8 mouse cellular contexts compared by ENCODE assay signal in the genomic region with DNA sequence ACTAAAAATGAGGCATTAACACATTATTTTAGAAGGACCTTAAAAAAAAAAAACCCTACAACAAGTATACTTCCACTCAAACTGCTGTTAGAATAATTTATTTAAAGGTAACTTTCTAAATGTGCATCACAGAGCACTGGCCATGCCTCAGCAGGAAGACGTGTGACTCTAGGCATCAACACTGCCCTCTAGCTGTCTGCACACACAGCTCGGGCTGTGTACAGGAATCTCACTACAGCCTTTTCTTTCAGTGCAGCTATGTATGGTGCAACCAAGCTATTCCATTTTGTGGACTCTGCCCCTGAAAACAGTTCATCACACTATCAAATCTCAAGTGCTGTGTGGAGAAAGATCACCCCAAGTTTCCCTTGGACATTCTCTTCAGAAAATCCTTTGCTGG. TPM values are rescaled to one million over a fixed set of nuclear protein-coding genes. Genes with fewer than 3 reads are reported as not detected.
DNase-seq lines count a peak whose midpoint lies in the region; ATAC-seq lines count a peak whose summit lies in the region.

No protein-coding gene starts in this region.

- H3K9ac ChIP-seq in liver, embryonic 12.5 days = no peak overlapping the region
- no peak overlapping the region for H3K9ac ChIP-seq in stomach, embryonic 14.5 days (replicated peaks; ENCODE audit: low read depth, low read length)

- H3K4me1 ChIP-seq in liver, embryonic 12.5 days = peaks cover 11% of the 10 kb centered on the region
- no peaks in the 10 kb centered on the region for H3K4me1 ChIP-seq in stomach, embryonic 14.5 days (ENCODE audit: control insufficient read depth, insufficient read depth, low read length)

- peaks cover 70% of the 10 kb centered on the region for H3K36me3 ChIP-seq in liver, embryonic 12.5 days
- H3K36me3 ChIP-seq in stomach, embryonic 14.5 days (ENCODE audit: control insufficient read depth, insufficient read depth, low read length) = peaks cover 36% of the 10 kb centered on the region

- no peaks in the 10 kb centered on the region for H3K9me3 ChIP-seq in liver, embryonic 12.5 days (replicated peaks)
- no peaks in the 10 kb centered on the region for H3K9me3 ChIP-seq in stomach, embryonic 14.5 days (ENCODE audit: control insufficient read depth, low read depth, low read length)

- peak; percentile 70 for DNase-seq in embryo, embryonic 10 days (ENCODE audit: low spot score)
- DNase-seq in embryo, embryonic 9.5 days (ENCODE audit: extremely low spot score) = no peak
- DNase-seq in spleen, postnatal 36 days (ENCODE audit: low spot score in 2 of 2) = peak; percentile 29 to 46
- DNase-seq in spleen, adult 12 weeks (ENCODE audit: low spot score) = no peak
- peak; percentile 9 for DNase-seq in forelimb bud, embryonic 11.5 days (ENCODE audit: low read depth, low spot score)
- DNase-seq in layer of hippocampus, postnatal 10 days (ENCODE audit: low spot score in 2 of 2) = no peak

- H3K4me3 ChIP-seq in liver, embryonic 12.5 days = no peak overlapping the region
- no peak overlapping the region for H3K4me3 ChIP-seq in stomach, embryonic 14.5 days (ENCODE audit: low read depth, low read length)

- H3K27me3 ChIP-seq in liver, embryonic 12.5 days (replicated peaks) = no peaks in the 10 kb centered on the region
- H3K27me3 ChIP-seq in stomach, embryonic 14.5 days (ENCODE audit: control insufficient read depth, insufficient read depth, low read length) = no peaks in the 10 kb centered on the region

- H3K27ac ChIP-seq in liver, embryonic 12.5 days = no peak overlapping the region
- no peak overlapping the region for H3K27ac ChIP-seq in stomach, embryonic 14.5 days (ENCODE audit: low read length)

- no peak overlapping the region for H3K4me2 ChIP-seq in liver, embryonic 12.5 days
- H3K4me2 ChIP-seq in stomach, embryonic 14.5 days (replicated peaks; ENCODE audit: low read depth, low read length) = no peak overlapping the region

- peak; percentile 84 for ATAC-seq in liver, embryonic 12.5 days
- ATAC-seq in stomach, embryonic 14.5 days (ENCODE audit: insufficient number of reproducible peaks, insufficient read depth, low FRiP score, low read depth) = peak; percentile 84; the same call in 1 of the 2 replicates

- 17% methylated on average over 2 of the region's 2 CpGs for WGBS in liver, embryonic 12.5 days (ENCODE audit: insufficient replicate concordance)
- WGBS in stomach, embryonic 14.5 days = 18% methylated on average over 2 of the region's 2 CpGs

RNA-seq across cellular contexts. Expression of gene Traf5, which starts 15.0 kb away (rescaled TPM):
- polyA plus RNA-seq in liver, embryonic 12.5 days (2016; fragmentation: Nextera tagmentation; extraction: Ambion mirVana) = 9.9 and 11.2 TPM in 2 replicates
- polyA plus RNA-seq in stomach, embryonic 14.5 days (2014; fragmentation: Nextera tagmentation; extraction: Ambion mirVana) = 28.8 and 30.4 TPM in 2 replicates
- 1 to 10 TPM; 3.1 to 3.3 TPM for total RNA-seq in layer of hippocampus, postnatal 10 days (2021)

RNA-seq across cellular contexts. Expression of gene Rcor3, which starts 30.5 kb away (rescaled TPM):
- polyA plus RNA-seq in liver, embryonic 12.5 days (2016; fragmentation: Nextera tagmentation; extraction: Ambion mirVana) = 10.8 and 11.8 TPM in 2 replicates
- polyA plus RNA-seq in stomach, embryonic 14.5 days (2014; fragmentation: Nextera tagmentation; extraction: Ambion mirVana) = 36.3 and 36.8 TPM in 2 replicates
- 10 to 100 TPM; 53.0 to 60.4 TPM for total RNA-seq in layer of hippocampus, postnatal 10 days (2021)

Comparison
In these comparisons a context has a peak if more than half of its experiments do, and no peak if none do; other contexts are left out.
1. DNase-seq: peak in embryo, embryonic 10 days (single experiment), spleen, postnatal 36 days (2 of 2) and forelimb bud, embryonic 11.5 days (single experiment); none in embryo, embryonic 9.5 days (single experiment), spleen, adult 12 weeks (single experiment) and layer of hippocampus, postnatal 10 days (0 of 2).